Mouse (Mus musculus) ovary, postnatal 10 days (tissue): ENCODE measurements at regions not wholly inside any gene's neighbourhood (a gene's known extent, or its start where the extent isn't known, plus 50 kb on each side); places are given as distances from the start of the nearest gene placed in this dataset.
A peak's percentile ranks its signal among the peaks of the same experiment; 100 is the strongest.

Source experiments
- DNase-seq: peaks from one replicate; pipeline ENCODE4 v3.0.0; 2022; ENCODE audit warnings: low spot score

DNA sequence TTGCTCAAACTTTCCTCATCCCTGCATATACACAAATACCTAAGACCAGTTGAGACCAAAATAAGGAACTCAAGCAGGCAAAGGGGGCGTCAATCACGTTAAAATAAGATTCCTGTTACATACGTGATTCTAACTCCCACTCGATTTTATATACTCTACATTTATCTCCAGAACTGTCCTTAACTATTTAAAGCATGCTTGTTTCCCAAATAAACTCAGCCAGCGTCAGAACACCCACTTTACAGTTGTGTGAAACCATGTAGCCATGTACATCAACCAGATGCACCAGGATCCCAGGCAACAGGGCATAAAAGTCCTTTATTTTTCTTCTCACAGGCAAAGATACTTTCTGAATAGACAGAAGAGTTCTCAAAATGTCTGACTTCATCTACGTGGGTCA lies 61.5 kb downstream of the Ccna1 start:
- DNase-seq, result no peak

GRCm38 (mm10) chr3:54990073-54990472 lies 65.2 kb downstream of the Ccna1 start:
- no peak for DNase-seq

DNA sequence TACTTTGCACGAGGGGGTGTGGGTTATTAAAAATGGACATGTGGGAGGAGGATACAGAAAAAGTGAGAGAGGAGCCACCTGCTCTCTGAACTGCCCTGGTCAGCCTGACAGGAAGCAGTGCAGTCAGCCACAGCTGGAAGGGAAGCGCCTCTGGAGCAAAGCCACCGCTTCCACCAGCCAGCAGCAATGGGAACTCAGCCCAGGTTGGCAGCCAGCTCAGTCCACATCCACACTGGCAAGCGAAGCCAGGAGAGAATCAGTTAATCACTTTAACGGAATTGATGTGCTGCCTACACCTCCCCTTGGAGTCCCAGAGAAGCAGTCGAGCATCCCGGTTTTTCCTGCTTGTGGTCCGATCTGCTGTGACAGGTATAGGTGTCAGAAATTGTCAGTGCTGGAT lies 65.9 kb downstream of the Ccna1 start:
- peak; percentile 16 for DNase-seq

DNA sequence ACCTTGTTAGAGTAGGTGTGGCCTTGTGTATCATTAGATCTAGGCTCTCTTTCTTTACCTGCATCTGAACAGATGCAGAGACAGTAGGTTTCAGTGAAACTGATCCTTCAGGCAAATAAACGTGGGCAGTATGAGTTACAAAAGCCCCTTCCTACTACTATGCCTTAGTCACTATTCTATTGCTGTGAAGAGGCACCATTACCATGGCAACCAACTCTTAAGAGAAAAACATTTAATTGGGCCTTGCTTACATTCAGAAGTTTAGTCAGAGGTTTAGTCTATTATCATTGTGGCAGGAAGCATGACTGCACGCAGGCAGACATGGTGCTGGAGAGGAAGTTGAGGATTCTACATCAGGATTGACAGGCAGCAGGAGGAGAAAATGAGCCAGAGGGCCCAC lies 65.8 kb upstream of the Sertm1 start:
- no peak for DNase-seq

GRCm38 (mm10) chr3:54980312-54980711 lies 64.6 kb upstream of the Sertm1 start:
- no peak for DNase-seq

- no peak for DNase-seq
Observed at GRCm38 (mm10) chr3:54965512-54965911, 49.8 kb upstream of the Sertm1 start.
